In genomic region chr11:119863421-119863821, GRCm38 (mm10) we compare ENCODE assay signal across 8 mouse cellular contexts. TPM values are rescaled to one million over a fixed set of nuclear protein-coding genes. Genes with fewer than 3 reads are reported as not detected.
DNase-seq lines count a peak whose midpoint lies in the region; ATAC-seq lines count a peak whose summit lies in the region.

No protein-coding gene starts in this region.

- ATAC-seq in frontal cortex, adult (ENCODE audit: low TSS enrichment), result peak; percentile 36; the same call in 1 of the 2 replicates
- 0 out of 2 replicates have a peak, but pooled peaks have one; percentile 40 for ATAC-seq in hindbrain, embryonic 16.5 days
- peak; percentile 98 for ATAC-seq in monocyte, adult 5-6 weeks (replicated peaks; ENCODE audit: insufficient number of reproducible peaks, low FRiP score, low TSS enrichment, poor library complexity, severe bottlenecking)
- ATAC-seq in forebrain, embryonic 12.5 days (ENCODE audit: low FRiP score), result no peak

- DNase-seq in frontal cortex, postnatal 10 days (ENCODE audit: low spot score in 2 of 2), result no peak
- peak; percentile 80 for DNase-seq in 416B (ENCODE audit: low read depth)
- peak; percentile 60 for DNase-seq in embryo, embryonic 10 days (ENCODE audit: low spot score)
- DNase-seq in cerebellum, adult 18-20 months, result no peak

- H3K27me3 ChIP-seq in hindbrain, embryonic 16.5 days (replicated peaks; ENCODE audit: control insufficient read depth, insufficient read depth, low read length), result no peaks in the 10 kb centered on the region
- H3K27me3 ChIP-seq in forebrain, embryonic 12.5 days, result no peaks in the 10 kb centered on the region

- no peak overlapping the region for H3K4me3 ChIP-seq in hindbrain, embryonic 16.5 days (ENCODE audit: low read length)
- no peak overlapping the region for H3K4me3 ChIP-seq in forebrain, embryonic 12.5 days (replicated peaks)

- H3K4me2 ChIP-seq in hindbrain, embryonic 16.5 days (ENCODE audit: low read length), result no peak overlapping the region
- H3K4me2 ChIP-seq in forebrain, embryonic 12.5 days, result no peak overlapping the region

- no peak overlapping the region for H3K9ac ChIP-seq in hindbrain, embryonic 16.5 days (ENCODE audit: low read depth, low read length)
- no peak overlapping the region for H3K9ac ChIP-seq in forebrain, embryonic 12.5 days

- no peak overlapping the region for H3K27ac ChIP-seq in hindbrain, embryonic 16.5 days (ENCODE audit: low read depth, low read length)
- no peak overlapping the region for H3K27ac ChIP-seq in forebrain, embryonic 12.5 days

- WGBS in hindbrain, embryonic 16.5 days, result 47% methylated on average over 10 of the region's 10 CpGs
- WGBS in forebrain, embryonic 12.5 days, result 59% methylated on average over 10 of the region's 10 CpGs

- no peaks in the 10 kb centered on the region; the same call in 1 of the 2 replicates for H3K4me1 ChIP-seq in hindbrain, embryonic 16.5 days (ENCODE audit: control insufficient read depth, insufficient read depth, low read depth, low read length)
- peaks cover 5% of the 10 kb centered on the region; the same call in 1 of the 2 replicates for H3K4me1 ChIP-seq in forebrain, embryonic 12.5 days

- H3K9me3 ChIP-seq in hindbrain, embryonic 16.5 days (ENCODE audit: control insufficient read depth, low read length), result no peaks in the 10 kb centered on the region
- H3K9me3 ChIP-seq in forebrain, embryonic 12.5 days, result no peaks in the 10 kb centered on the region

- peaks cover 2% of the 10 kb centered on the region; the same call in 1 of the 2 replicates for H3K36me3 ChIP-seq in hindbrain, embryonic 16.5 days (ENCODE audit: control insufficient read depth, insufficient read depth, low read length)
- peaks cover 26% of the 10 kb centered on the region for H3K36me3 ChIP-seq in forebrain, embryonic 12.5 days (replicated peaks)

RNA-seq across cellular contexts. Expression of gene Chmp6, which starts 49.8 kb away (rescaled TPM):
- polyA plus RNA-seq in hindbrain, embryonic 16.5 days (2015; fragmentation: Nextera tagmentation; extraction: Ambion mirVana), result 112 and 114 TPM in 2 replicates
- 17.3 to 54.0 TPM (median 33.5 TPM) in 3 replicates for total RNA-seq in monocyte, adult 5-6 weeks (2017)
- 100 TPM in 2 replicates for polyA plus RNA-seq in forebrain, embryonic 12.5 days (2016; fragmentation: Nextera tagmentation; extraction: Ambion mirVana)

Comparison
In these comparisons a context has a peak if more than half of its experiments do, and no peak if none do; other contexts are left out.
1. DNase-seq: peak in 416B (single experiment) and embryo, embryonic 10 days (single experiment); none in frontal cortex, postnatal 10 days (0 of 2) and cerebellum, adult 18-20 months (0 of 2).